Mouse (Mus musculus): ENCODE data around the gene Hoxb5. TPM values are rescaled to one million over a fixed set of nuclear protein-coding genes. Genes with fewer than 3 reads are reported as not detected.

The Hoxb5 gene
- total RNA-seq, 1 experiment from 2014 or later, result not detected

- peak; percentile 42; the same call in 1 of the 2 replicates for ATAC-seq (replicated peaks; ENCODE audit: low read depth, poor library complexity, severe bottlenecking)
Observed at GRCm38 (mm10) chr11:96270996-96271540, 32.1 kb upstream of the Hoxb5 start, which contains the start of gene Hoxb9. TSS of gene Hoxb9 (plus strand) at chr11:96271457.

GRCm38 (mm10) chr11:96271541-96272011, 31.6 kb upstream of the Hoxb5 start:
- no peak for ATAC-seq (replicated peaks; ENCODE audit: low read depth, poor library complexity, severe bottlenecking)

- ATAC-seq (replicated peaks; ENCODE audit: low read depth, poor library complexity, severe bottlenecking), result no peak
Observed at GRCm38 (mm10) chr11:96272024-96272921, 30.9 kb upstream of the Hoxb5 start.

GRCm38 (mm10) chr11:96274428-96274827, 28.7 kb upstream of the Hoxb5 start:
- no peak for ATAC-seq (replicated peaks; ENCODE audit: low read depth, poor library complexity, severe bottlenecking)

GRCm38 (mm10) chr11:96275896-96276295, 27.2 kb upstream of the Hoxb5 start:
- ATAC-seq (replicated peaks; ENCODE audit: low read depth, poor library complexity, severe bottlenecking), result no peak

GRCm38 (mm10) chr11:96277151-96278044, 25.7 kb upstream of the Hoxb5 start:
- ATAC-seq (replicated peaks; ENCODE audit: low read depth, poor library complexity, severe bottlenecking), result no peak

- no peak for ATAC-seq (replicated peaks; ENCODE audit: low read depth, poor library complexity, severe bottlenecking)
Observed at GRCm38 (mm10) chr11:96278324-96278723, 24.8 kb upstream of the Hoxb5 start.

- peak; percentile 87 for ATAC-seq (replicated peaks; ENCODE audit: low read depth, poor library complexity, severe bottlenecking)
Observed at GRCm38 (mm10) chr11:96278773-96279172, 24.4 kb upstream of the Hoxb5 start.

GRCm38 (mm10) chr11:96279421-96280233, 23.5 kb upstream of the Hoxb5 start:
- no peak for ATAC-seq (replicated peaks; ENCODE audit: low read depth, poor library complexity, severe bottlenecking)

GRCm38 (mm10) chr11:96280399-96281378, 22.4 kb upstream of the Hoxb5 start:
- no peak for ATAC-seq (replicated peaks; ENCODE audit: low read depth, poor library complexity, severe bottlenecking)

- no peak for ATAC-seq (replicated peaks; ENCODE audit: low read depth, poor library complexity, severe bottlenecking)
Observed at GRCm38 (mm10) chr11:96281396-96281795, 21.7 kb upstream of the Hoxb5 start.

GRCm38 (mm10) chr11:96281855-96282570, 21.1 kb upstream of the Hoxb5 start, which contains the start of gene Hoxb8:
TSS of gene Hoxb8 (plus strand) at chr11:96281905.
- ATAC-seq (replicated peaks; ENCODE audit: low read depth, poor library complexity, severe bottlenecking), result no peak

- no peak for ATAC-seq (replicated peaks; ENCODE audit: low read depth, poor library complexity, severe bottlenecking)
Observed at GRCm38 (mm10) chr11:96282795-96283430, 20.2 kb upstream of the Hoxb5 start.

- ATAC-seq (replicated peaks; ENCODE audit: low read depth, poor library complexity, severe bottlenecking), result peak; percentile 52; the same call in 1 of the 2 replicates
Observed at GRCm38 (mm10) chr11:96284041-96284749, 18.9 kb upstream of the Hoxb5 start.

- no peak for ATAC-seq (replicated peaks; ENCODE audit: low read depth, poor library complexity, severe bottlenecking)
Observed at GRCm38 (mm10) chr11:96284774-96285734, 18.1 kb upstream of the Hoxb5 start.

All from common myeloid progenitor, adult 5-6 weeks (primary cell).